Mouse (Mus musculus): ENCODE measurements around the gene Eif2s3x.
A peak's percentile ranks its signal among the peaks of the same experiment; 100 is the strongest.

- TF ChIP-seq CTCF (IDR thresholded peaks at IDR 0.05; ENCODE audit: low read depth, low read length) (no peak), EP300 (IDR thresholded peaks at IDR 0.05; ENCODE audit: insufficient read depth, low read depth, low read length) (no peak), POLR2A (IDR thresholded peaks at IDR 0.05; ENCODE audit: insufficient read depth, low read length) (peak; percentile 28)
Observed at GRCm38 (mm10) chrX:94150471-94150870, 62.2 kb downstream of the Eif2s3x start.

Measured in ES-Bruce4 (cell line).